Mouse (Mus musculus) liver, embryonic 12.5 days (tissue): ENCODE data around the gene Dennd2c. TPM values are rescaled to one million over a fixed set of nuclear protein-coding genes. Genes with fewer than 3 reads are reported as not detected.
A peak's percentile ranks its signal among the peaks of the same experiment; 100 is the strongest.

Experiments
- ATAC-seq: fragments of 200-750 bp; cut with Nextera tagmentation; 2 replicates; pipeline ENCODE4 v1.8.0; 2017; ENCODE audit warnings: moderate number of reproducible peaks, mild to moderate bottlenecking, moderate library complexity
- H3K27ac ChIP-seq: fragments of 300-500 bp; sonication (generic); 2 replicates; pipeline ENCODE4 v1.5.1; 2016; ENCODE audit warnings: mild to moderate bottlenecking
- H3K27me3 ChIP-seq: fragments of 300-500 bp; sonication (generic); replicated peaks from 2 replicates; pipeline ENCODE4 v1.6.1; 2016; ENCODE audit warnings: mild to moderate bottlenecking, moderate library complexity
- H3K36me3 ChIP-seq: fragments of 300-500 bp; sonication (generic); 2 replicates; pipeline ENCODE4 v1.6.1; 2016; ENCODE audit warnings: mild to moderate bottlenecking, moderate library complexity
- H3K4me1 ChIP-seq: fragments of 300-500 bp; sonication (generic); 2 replicates; pipeline ENCODE4 v1.6.1; 2016
- H3K4me2 ChIP-seq: fragments of 300-500 bp; sonication (generic); 2 replicates; pipeline ENCODE4 v1.6.1; 2016; ENCODE audit warnings: mild to moderate bottlenecking, moderate library complexity
- H3K4me3 ChIP-seq: fragments of 300-500 bp; sonication (generic); 2 replicates; pipeline ENCODE4 v1.5.1; 2016; ENCODE audit warnings: mild to moderate bottlenecking, moderate library complexity
- H3K9ac ChIP-seq: fragments of 300-500 bp; sonication (generic); 2 replicates; pipeline ENCODE4 v1.6.1; 2016; ENCODE audit warnings: mild to moderate bottlenecking, moderate library complexity
- H3K9me3 ChIP-seq: fragments of 300-500 bp; sonication (generic); replicated peaks from 2 replicates; pipeline ENCODE4 v1.6.1; 2016; ENCODE audit warnings: mild to moderate bottlenecking, moderate library complexity
- WGBS: fragments of 180-500 bp; shearing (Covaris S2); methylation state at CpG from one replicate; pipeline ENCODE4 v1.1.7; 2016; ENCODE audit not compliant: insufficient replicate concordance; 5-methylcytosine and 5-hydroxymethylcytosine counted together
- polyA plus RNA-seq: library from polyadenylated mRNA; unstranded; fragments of >200 nt; fragmentation: Nextera tagmentation; extraction: Ambion mirVana; gene quantifications from 2 replicates; pipeline ENCODE4 v1.2.1, GENCODE M21; 2016

Gene Dennd2c
- polyA plus RNA-seq, 1 experiment from 2014 or later = 13.1 TPM

DNA sequence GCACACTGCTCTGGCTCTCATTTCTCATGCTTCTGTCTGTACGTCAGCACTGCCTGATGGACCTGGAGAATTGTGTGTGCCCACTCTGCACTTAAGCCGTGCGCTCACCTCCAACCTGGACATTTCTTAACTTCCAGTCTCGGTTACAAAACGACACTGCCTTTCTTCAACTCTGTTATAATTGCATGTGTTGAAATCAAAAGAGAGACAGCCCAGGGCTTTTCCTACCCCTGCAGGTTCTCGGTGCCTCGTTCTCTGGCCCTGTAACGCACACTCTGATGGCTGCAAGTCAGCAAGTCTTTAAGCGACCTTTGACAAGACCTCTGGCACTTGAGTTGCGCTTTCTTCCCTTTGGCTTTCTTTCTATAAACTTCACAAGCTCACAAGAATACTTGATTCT lies 40.0 kb downstream of the Dennd2c start:
- H3K9me3 ChIP-seq = no peaks in the 10 kb centered on the region
- peaks cover 73% of the 10 kb centered on the region for H3K36me3 ChIP-seq
- H3K9ac ChIP-seq = no peak overlapping the region
- H3K4me3 ChIP-seq = no peak overlapping the region
- no peak overlapping the region for H3K4me2 ChIP-seq
- no peak for ATAC-seq
- H3K27me3 ChIP-seq = no peaks in the 10 kb centered on the region
- peaks cover 50% of the 10 kb centered on the region for H3K4me1 ChIP-seq
- no peak overlapping the region; the same call in 1 of the 2 replicates for H3K27ac ChIP-seq
- WGBS = 82% methylated on average over 10 of the region's 10 CpGs

GRCm38 (mm10) chr3:103145336-103145735 lies 42.9 kb downstream of the Dennd2c start:
- Histone ChIP-seq H3K4me1 (peaks cover 23% of the 10 kb centered on the region), H3K9me3 (no peaks in the 10 kb centered on the region), H3K4me2 (no peak overlapping the region), H3K27ac (no peak overlapping the region), H3K27me3 (no peaks in the 10 kb centered on the region), H3K9ac (no peak overlapping the region), H3K36me3 (peaks cover 85% of the 10 kb centered on the region), H3K4me3 (no peak overlapping the region)
- 83% methylated on average over 2 of the region's 2 CpGs for WGBS
- no peak for ATAC-seq

DNA sequence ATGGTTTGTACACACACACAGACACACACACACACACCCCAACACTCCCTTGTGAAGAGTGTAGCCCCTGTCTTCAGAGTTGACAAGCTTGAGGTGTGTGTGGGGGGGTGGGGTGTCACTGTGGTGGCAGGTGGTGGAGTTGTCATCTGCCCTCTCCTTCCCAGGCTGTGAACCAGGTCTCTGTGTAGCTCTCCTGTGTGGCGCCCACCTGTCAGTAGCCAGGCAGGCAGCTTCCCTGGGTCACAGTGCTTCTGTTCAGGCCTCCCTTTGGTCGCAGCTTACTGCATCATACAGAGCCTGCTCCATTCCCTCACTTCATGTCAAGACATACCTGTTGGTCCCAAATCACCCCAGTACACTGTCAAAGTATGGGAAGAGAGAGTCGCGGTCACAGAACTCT lies 43.4 kb downstream of the Dennd2c start:
- H3K4me2 ChIP-seq = no peak overlapping the region
- no peaks in the 10 kb centered on the region for H3K27me3 ChIP-seq
- H3K36me3 ChIP-seq = peaks cover 88% of the 10 kb centered on the region
- no peak overlapping the region for H3K9ac ChIP-seq
- WGBS = 83% methylated on average over 4 of the region's 4 CpGs
- H3K27ac ChIP-seq = 0 out of 2 replicates have a peak overlapping the region, but pooled peaks have one; percentile 25
- no peak for ATAC-seq
- H3K9me3 ChIP-seq = no peaks in the 10 kb centered on the region
- H3K4me3 ChIP-seq = no peak overlapping the region
- H3K4me1 ChIP-seq = peaks cover 18% of the 10 kb centered on the region

DNA sequence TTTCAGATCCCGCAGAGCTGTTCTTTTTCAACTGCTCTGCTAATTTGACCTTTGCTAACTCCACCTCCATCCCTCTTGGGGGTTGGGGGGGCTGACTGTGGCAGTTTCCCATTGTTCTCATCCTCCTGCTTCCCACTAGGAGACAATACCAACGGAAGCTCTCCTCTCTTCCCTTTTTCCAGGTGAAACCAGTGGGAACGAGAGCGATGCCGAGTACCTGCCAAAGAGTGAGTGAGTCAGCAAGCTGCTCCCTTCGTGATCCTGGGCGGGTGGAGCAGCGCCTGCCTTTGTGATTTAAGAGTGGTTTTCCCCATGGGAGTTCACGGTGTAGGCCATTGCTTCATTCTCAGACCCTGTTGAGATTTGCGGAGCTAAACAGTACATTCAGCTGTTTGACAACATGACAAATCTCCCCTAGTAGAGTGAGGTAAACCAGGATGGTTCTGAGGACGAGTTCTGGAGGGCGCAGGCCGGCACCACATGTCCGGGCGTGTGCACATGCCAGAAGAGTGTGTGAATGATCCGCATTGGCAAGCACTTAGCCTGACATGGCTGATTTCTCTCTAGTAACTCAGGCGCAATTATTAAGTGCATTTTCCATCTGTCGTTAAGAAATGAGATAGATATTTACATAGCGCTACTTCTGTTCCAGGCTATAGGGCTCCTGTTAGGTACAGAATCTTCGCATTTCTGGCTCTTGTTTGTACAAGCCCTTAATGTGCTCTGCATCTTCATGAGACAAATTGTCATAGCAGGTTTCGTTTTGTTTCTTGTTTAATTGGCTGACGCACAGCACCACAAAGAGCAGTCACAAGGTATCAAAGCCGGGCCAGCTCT lies 44.1 kb downstream of the Dennd2c start:
- no peaks in the 10 kb centered on the region for H3K27me3 ChIP-seq
- H3K9me3 ChIP-seq = no peaks in the 10 kb centered on the region
- H3K9ac ChIP-seq = no peak overlapping the region
- H3K27ac ChIP-seq = no peak overlapping the region
- 85% methylated on average over 23 of the region's 23 CpGs for WGBS
- H3K4me3 ChIP-seq = no peak overlapping the region
- H3K4me2 ChIP-seq = no peak overlapping the region
- H3K4me1 ChIP-seq = peaks cover 11% of the 10 kb centered on the region
- H3K36me3 ChIP-seq = peaks cover 88% of the 10 kb centered on the region
- no peak for ATAC-seq

- no peaks in the 10 kb centered on the region for H3K9me3 ChIP-seq
- H3K9ac ChIP-seq = no peak overlapping the region
- WGBS = 79% methylated on average over 4 of the region's 4 CpGs
- ATAC-seq = no peak
- no peak overlapping the region for H3K4me2 ChIP-seq
- no peak overlapping the region for H3K27ac ChIP-seq
- peaks cover 7% of the 10 kb centered on the region; the same call in 1 of the 2 replicates for H3K4me1 ChIP-seq
- H3K36me3 ChIP-seq = peaks cover 87% of the 10 kb centered on the region
- H3K4me3 ChIP-seq = no peak overlapping the region
- H3K27me3 ChIP-seq = no peaks in the 10 kb centered on the region
Observed at GRCm38 (mm10) chr3:103147775-103148174, 45.4 kb downstream of the Dennd2c start.

GRCm38 (mm10) chr3:103148941-103149340 lies 46.5 kb downstream of the Dennd2c start:
- no peak overlapping the region for H3K9ac ChIP-seq
- ATAC-seq = no peak
- no peak overlapping the region for H3K27ac ChIP-seq
- no peak overlapping the region for H3K4me2 ChIP-seq
- H3K27me3 ChIP-seq = no peaks in the 10 kb centered on the region
- no peaks in the 10 kb centered on the region for H3K9me3 ChIP-seq
- H3K4me1 ChIP-seq = peaks cover 7% of the 10 kb centered on the region; the same call in 1 of the 2 replicates
- H3K36me3 ChIP-seq = peaks cover 90% of the 10 kb centered on the region
- no peak overlapping the region for H3K4me3 ChIP-seq
- 69% methylated on average over 10 of the region's 10 CpGs for WGBS

DNA sequence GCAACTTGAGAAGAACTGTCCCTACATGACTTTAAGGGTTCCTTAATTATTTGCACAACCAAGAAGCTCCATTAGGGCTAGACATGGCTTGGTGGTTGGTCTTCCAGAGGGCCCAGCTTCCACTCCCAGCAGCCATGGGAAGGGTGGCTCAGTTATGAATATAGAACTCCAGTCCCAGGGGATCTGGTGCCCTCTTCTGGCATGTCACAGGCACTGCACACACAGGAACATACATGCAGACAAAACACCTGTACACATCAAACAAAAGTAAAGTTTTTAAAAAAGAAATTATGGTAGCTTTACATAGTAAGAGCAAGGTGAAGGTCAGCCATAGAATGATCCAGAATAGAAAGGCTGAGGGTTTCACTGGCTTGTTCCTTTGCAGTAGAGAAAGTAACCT lies 51.4 kb downstream of the Dennd2c start:
- Histone ChIP-seq H3K9ac (no peak overlapping the region), H3K27me3 (no peaks in the 10 kb centered on the region), H3K9me3 (no peaks in the 10 kb centered on the region), H3K27ac (no peak overlapping the region), H3K4me3 (no peak overlapping the region), H3K4me2 (no peak overlapping the region), H3K4me1 (peaks cover 2% of the 10 kb centered on the region), H3K36me3 (peaks cover 96% of the 10 kb centered on the region)
- no peak for ATAC-seq

GRCm38 (mm10) chr3:103159232-103159900 lies 57.0 kb downstream of the Dennd2c start:
- Histone ChIP-seq H3K4me2 (peak overlapping the region; percentile 21; the same call in 1 of the 2 replicates), H3K4me3 (no peak overlapping the region), H3K4me1 (peaks cover 17% of the 10 kb centered on the region), H3K36me3 (peaks cover 88% of the 10 kb centered on the region), H3K27ac (peak overlapping the region; percentile 78), H3K9ac (no peak overlapping the region; the same call in 1 of the 2 replicates), H3K27me3 (no peaks in the 10 kb centered on the region), H3K9me3 (no peaks in the 10 kb centered on the region)
- 18% methylated on average over 3 of the region's 3 CpGs for WGBS
- ATAC-seq = peak; percentile 96

DNA sequence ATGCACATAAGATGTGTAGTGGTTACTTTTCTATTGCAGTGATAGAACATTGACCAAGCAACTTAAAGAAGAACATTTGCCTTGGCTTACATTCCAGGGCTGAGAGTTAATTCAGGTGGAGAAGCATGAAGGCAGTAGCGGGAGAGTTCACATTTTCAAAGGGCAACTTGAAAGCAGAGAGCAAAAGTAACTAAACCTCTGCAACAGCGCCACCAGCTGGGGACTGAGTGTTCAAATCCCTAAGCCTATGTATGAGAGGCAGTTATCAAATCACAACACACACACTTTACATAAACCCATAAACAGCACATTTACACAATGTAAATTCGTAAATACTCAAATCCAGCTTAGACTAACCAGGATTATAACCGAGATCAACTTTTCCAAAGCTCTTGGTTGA lies 67.4 kb downstream of the Dennd2c start:
- Histone ChIP-seq H3K4me2 (no peak overlapping the region), H3K9me3 (no peaks in the 10 kb centered on the region), H3K4me1 (peaks cover 34% of the 10 kb centered on the region), H3K27me3 (no peaks in the 10 kb centered on the region), H3K9ac (no peak overlapping the region), H3K4me3 (no peak overlapping the region), H3K27ac (no peak overlapping the region), H3K36me3 (peaks cover 63% of the 10 kb centered on the region)
- WGBS = 17% methylated on average over 4 of the region's 4 CpGs
- no peak for ATAC-seq

- peaks cover 62% of the 10 kb centered on the region for H3K36me3 ChIP-seq
- peak; percentile 92 for ATAC-seq
Observed at GRCm38 (mm10) chr3:103171505-103172267, 69.3 kb downstream of the Dennd2c start, which contains the start of gene Bcas2. Gene Bcas2, plus strand, starts transcription at chr3:103171655.

DNA sequence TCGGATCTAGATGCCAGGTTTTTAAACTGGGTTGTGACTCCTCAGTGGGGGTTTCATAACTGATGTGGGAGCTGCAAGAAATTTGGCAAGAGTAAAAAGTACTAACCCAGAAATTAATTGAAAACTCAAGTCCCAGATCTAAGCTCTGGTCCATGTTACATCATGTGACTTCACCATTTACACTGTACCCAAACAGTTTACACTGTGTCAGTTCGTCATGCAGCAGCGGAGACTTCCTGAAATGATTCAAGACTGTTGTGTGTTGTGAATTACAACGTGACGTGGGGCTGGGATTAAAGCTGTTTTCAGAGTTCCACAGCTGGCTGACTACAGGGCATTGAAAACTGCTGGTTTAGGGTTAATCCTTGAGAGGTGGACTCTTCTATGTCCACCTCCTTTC lies 70.2 kb downstream of the Dennd2c start:
- Histone ChIP-seq H3K9me3 (no peaks in the 10 kb centered on the region), H3K9ac (peak overlapping the region; percentile 88), H3K27ac (peak overlapping the region; percentile 88), H3K36me3 (peaks cover 62% of the 10 kb centered on the region), H3K4me2 (peak overlapping the region; percentile 86), H3K4me1 (peaks cover 61% of the 10 kb centered on the region), H3K27me3 (no peaks in the 10 kb centered on the region), H3K4me3 (peak overlapping the region; percentile 87)
- no peak for ATAC-seq
- 23% methylated on average over 5 of the region's 5 CpGs for WGBS

More at GRCm38 (mm10) chr3:103171505-103172267, 69.3 kb downstream of the Dennd2c start, which contains the start of gene Bcas2:
- no peaks in the 10 kb centered on the region for H3K9me3 ChIP-seq
- H3K27ac ChIP-seq = peak within 1 kb of the TSS; percentile 88
- H3K4me2 ChIP-seq = peak within 1 kb of the TSS; percentile 86
- H3K27me3 ChIP-seq = no peaks in the 10 kb centered on the region
- peaks cover 52% of the 10 kb centered on the region for H3K4me1 ChIP-seq
- WGBS = under 1% methylated on average over 56 of the region's 56 CpGs
- H3K9ac ChIP-seq = peak within 1 kb of the TSS; percentile 88
- peak within 1 kb of the TSS; percentile 87 for H3K4me3 ChIP-seq
